Mouse (Mus musculus): ENCODE measurements at regions not wholly inside any gene's neighbourhood (a gene's known extent, or its start where the extent isn't known, plus 50 kb on each side); places are given as distances from the start of the nearest gene placed in this dataset.

GRCm38 (mm10) chr13:83159969-83160368, 343.9 kb upstream of the Mef2c start:
- no peak overlapping the region for H3K4me2 ChIP-seq (ENCODE audit: low read depth, low read length)

DNA sequence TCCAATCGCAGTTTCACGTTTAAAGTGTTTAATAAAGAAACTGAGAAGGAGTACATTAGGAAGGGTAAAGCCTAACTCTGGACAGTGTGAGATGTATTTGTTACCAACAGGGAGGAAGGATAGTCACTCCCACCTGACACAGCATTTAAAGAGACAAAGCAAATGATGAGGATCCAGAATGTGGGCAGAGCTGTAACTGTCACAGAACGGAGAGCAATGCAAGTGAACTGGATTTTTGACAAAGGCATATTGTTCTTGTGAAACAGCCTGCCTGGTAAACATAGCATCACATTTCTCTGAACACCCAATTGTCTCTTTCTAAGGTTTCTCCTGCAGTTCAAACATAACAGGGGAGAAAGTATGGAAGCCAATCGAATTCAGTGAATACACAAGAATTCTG, 341.1 kb upstream of the Mef2c start:
- Histone ChIP-seq H3K36me3 (ENCODE audit: control insufficient read depth, insufficient read depth, low read length) (no peaks in the 10 kb centered on the region), H3K4me3 (ENCODE audit: low read depth, low read length) (no peak overlapping the region), H3K27ac (replicated peaks; ENCODE audit: low read depth, low read length) (no peak overlapping the region), H3K27me3 (replicated peaks; ENCODE audit: control insufficient read depth, insufficient read depth, low read length) (no peaks in the 10 kb centered on the region), H3K4me2 (ENCODE audit: low read depth, low read length) (no peak overlapping the region), H3K4me1 (ENCODE audit: control insufficient read depth, insufficient read depth, low read length) (no peaks in the 10 kb centered on the region), H3K9me3 (ENCODE audit: control insufficient read depth, low read length) (no peaks in the 10 kb centered on the region), H3K9ac (ENCODE audit: low read depth, low read length) (no peak overlapping the region)
- DNase-seq (ENCODE audit: low spot score) (no peak), ATAC-seq (ENCODE audit: low read depth) (no peak)
- 80% methylated on average over 4 of the region's 4 CpGs for WGBS

More at GRCm38 (mm10) chr13:83159969-83160368, 343.9 kb upstream of the Mef2c start:
- DNase-seq (ENCODE audit: low spot score) (no peak), ATAC-seq (ENCODE audit: low read depth) (no peak)
- no peaks in the 10 kb centered on the region for H3K9me3 ChIP-seq (ENCODE audit: control insufficient read depth, low read length)
- H3K27ac ChIP-seq (replicated peaks; ENCODE audit: low read depth, low read length) = no peak overlapping the region
- no peaks in the 10 kb centered on the region for H3K4me1 ChIP-seq (ENCODE audit: control insufficient read depth, insufficient read depth, low read length)
- H3K27me3 ChIP-seq (replicated peaks; ENCODE audit: control insufficient read depth, insufficient read depth, low read length) = no peaks in the 10 kb centered on the region
- no peaks in the 10 kb centered on the region for H3K36me3 ChIP-seq (ENCODE audit: control insufficient read depth, insufficient read depth, low read length)
- 63% methylated on average over 2 of the region's 2 CpGs for WGBS
- H3K4me3 ChIP-seq (ENCODE audit: low read depth, low read length) = no peak overlapping the region
- H3K9ac ChIP-seq (ENCODE audit: low read depth, low read length) = no peak overlapping the region

- peak; percentile 92 for DNase-seq (ENCODE audit: low spot score)
Observed at GRCm38 (mm10) chr13:83175086-83175485, 328.7 kb upstream of the Mef2c start.

DNA sequence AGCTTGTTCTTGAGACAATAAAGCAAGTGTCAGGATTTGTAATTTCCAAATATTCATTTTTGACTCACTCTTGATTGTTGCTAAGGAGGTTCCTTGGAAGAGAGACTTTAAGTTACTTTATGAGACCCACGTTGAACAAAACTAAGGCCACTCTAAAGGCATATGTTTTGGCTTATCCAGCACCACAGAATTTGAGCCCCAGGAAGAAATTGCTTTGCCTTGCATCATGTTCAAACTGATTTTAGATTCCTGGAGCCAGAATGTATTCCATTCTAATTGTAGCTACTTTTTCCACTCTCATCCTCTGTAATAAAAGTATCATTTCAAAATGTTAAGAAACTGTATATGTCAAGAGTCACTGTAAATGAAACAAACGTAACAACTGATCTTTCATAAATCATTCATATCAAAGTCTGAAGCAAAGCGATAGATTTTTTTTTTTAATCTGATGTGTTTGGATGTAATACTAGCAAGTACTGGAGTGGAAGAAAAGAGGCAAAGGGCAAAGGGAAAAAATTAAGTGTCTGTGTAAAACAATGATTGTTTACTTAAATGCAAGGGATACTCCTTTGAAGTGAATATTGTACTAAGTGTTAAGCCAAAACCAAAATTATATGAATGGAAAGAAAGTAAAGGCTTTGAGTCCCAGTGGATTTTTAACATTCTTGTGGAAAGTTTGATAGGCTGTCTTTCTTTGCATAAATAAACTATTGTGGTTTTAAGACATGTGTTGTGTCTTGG, 301.7 kb upstream of the Mef2c start:
- H3K9ac ChIP-seq (ENCODE audit: low read depth, low read length) = no peak overlapping the region
- H3K36me3 ChIP-seq (ENCODE audit: control insufficient read depth, insufficient read depth, low read length) = no peaks in the 10 kb centered on the region
- no peaks in the 10 kb centered on the region for H3K9me3 ChIP-seq (ENCODE audit: control insufficient read depth, low read length)
- peak overlapping the region; percentile 39; the same call in 1 of the 2 replicates for H3K27ac ChIP-seq (replicated peaks; ENCODE audit: low read depth, low read length)
- H3K27me3 ChIP-seq (replicated peaks; ENCODE audit: control insufficient read depth, insufficient read depth, low read length) = no peaks in the 10 kb centered on the region
- H3K4me1 ChIP-seq (ENCODE audit: control insufficient read depth, insufficient read depth, low read length) = no peaks in the 10 kb centered on the region
- WGBS = 49% methylated on average over 3 of the region's 3 CpGs
- H3K4me2 ChIP-seq (ENCODE audit: low read depth, low read length) = no peak overlapping the region
- no peak overlapping the region for H3K4me3 ChIP-seq (ENCODE audit: low read depth, low read length)
- ATAC-seq (ENCODE audit: low read depth) (no peak), DNase-seq (ENCODE audit: low spot score) (peak; percentile 55)

More at GRCm38 (mm10) chr13:83175086-83175485, 328.7 kb upstream of the Mef2c start:
- Histone ChIP-seq H3K4me1 (ENCODE audit: control insufficient read depth, insufficient read depth, low read length) (no peaks in the 10 kb centered on the region), H3K27ac (replicated peaks; ENCODE audit: low read depth, low read length) (no peak overlapping the region), H3K4me3 (ENCODE audit: low read depth, low read length) (no peak overlapping the region), H3K4me2 (ENCODE audit: low read depth, low read length) (no peak overlapping the region), H3K36me3 (ENCODE audit: control insufficient read depth, insufficient read depth, low read length) (no peaks in the 10 kb centered on the region), H3K27me3 (replicated peaks; ENCODE audit: control insufficient read depth, insufficient read depth, low read length) (no peaks in the 10 kb centered on the region), H3K9ac (ENCODE audit: low read depth, low read length) (no peak overlapping the region), H3K9me3 (ENCODE audit: control insufficient read depth, low read length) (no peaks in the 10 kb centered on the region)
- ATAC-seq (ENCODE audit: low read depth) = peak; percentile 75
- 33% methylated on average over 2 of the region's 2 CpGs for WGBS

- H3K4me3 ChIP-seq (ENCODE audit: low read depth, low read length) = no peak overlapping the region
- 85% methylated on average over 1 of the region's 1 CpGs for WGBS
Observed at GRCm38 (mm10) chr13:83206622-83207021, 297.2 kb upstream of the Mef2c start.

DNA sequence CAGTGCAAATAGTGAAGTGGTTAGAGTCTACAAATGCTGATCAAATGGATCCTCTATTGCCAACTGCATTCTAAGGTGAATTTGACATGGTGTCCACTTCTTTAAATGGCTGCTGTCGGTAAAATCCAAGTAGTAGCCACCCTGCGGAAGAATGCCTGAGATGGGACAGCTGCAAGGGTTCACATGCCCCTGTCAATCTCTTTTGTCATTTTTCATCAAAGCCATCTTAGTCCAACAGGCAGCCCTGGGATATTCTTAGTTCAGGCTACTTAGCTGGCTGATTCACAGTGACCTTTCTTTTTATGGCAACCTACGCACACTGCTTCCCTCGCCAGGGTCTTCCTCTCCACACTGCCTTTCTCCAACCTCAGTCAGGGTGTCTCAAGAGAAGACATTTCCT, 296.3 kb upstream of the Mef2c start:
- H3K4me2 ChIP-seq (ENCODE audit: low read depth, low read length) = no peak overlapping the region
- no peaks in the 10 kb centered on the region for H3K9me3 ChIP-seq (ENCODE audit: control insufficient read depth, low read length)
- H3K36me3 ChIP-seq (ENCODE audit: control insufficient read depth, insufficient read depth, low read length) = no peaks in the 10 kb centered on the region
- no peaks in the 10 kb centered on the region for H3K4me1 ChIP-seq (ENCODE audit: control insufficient read depth, insufficient read depth, low read length)
- DNase-seq (ENCODE audit: low spot score) = peak; percentile 37
- H3K9ac ChIP-seq (ENCODE audit: low read depth, low read length) = no peak overlapping the region
- no peak overlapping the region for H3K4me3 ChIP-seq (ENCODE audit: low read depth, low read length)
- H3K27ac ChIP-seq (replicated peaks; ENCODE audit: low read depth, low read length) = no peak overlapping the region
- peak; percentile 41; the same call in 1 of the 2 replicates for ATAC-seq (ENCODE audit: low read depth)
- WGBS = 74% methylated on average over 4 of the region's 4 CpGs
- H3K27me3 ChIP-seq (replicated peaks; ENCODE audit: control insufficient read depth, insufficient read depth, low read length) = no peaks in the 10 kb centered on the region

More at GRCm38 (mm10) chr13:83206622-83207021, 297.2 kb upstream of the Mef2c start:
- H3K4me2 ChIP-seq (ENCODE audit: low read depth, low read length) = no peak overlapping the region
- H3K36me3 ChIP-seq (ENCODE audit: control insufficient read depth, insufficient read depth, low read length) = no peaks in the 10 kb centered on the region
- no peak for ATAC-seq (ENCODE audit: low read depth)
- H3K4me1 ChIP-seq (ENCODE audit: control insufficient read depth, insufficient read depth, low read length) = no peaks in the 10 kb centered on the region
- no peak for DNase-seq (ENCODE audit: low spot score)
- H3K27ac ChIP-seq (replicated peaks; ENCODE audit: low read depth, low read length) = no peak overlapping the region
- H3K27me3 ChIP-seq (replicated peaks; ENCODE audit: control insufficient read depth, insufficient read depth, low read length) = no peaks in the 10 kb centered on the region
- H3K9me3 ChIP-seq (ENCODE audit: control insufficient read depth, low read length) = no peaks in the 10 kb centered on the region
- H3K9ac ChIP-seq (ENCODE audit: low read depth, low read length) = no peak overlapping the region

DNA sequence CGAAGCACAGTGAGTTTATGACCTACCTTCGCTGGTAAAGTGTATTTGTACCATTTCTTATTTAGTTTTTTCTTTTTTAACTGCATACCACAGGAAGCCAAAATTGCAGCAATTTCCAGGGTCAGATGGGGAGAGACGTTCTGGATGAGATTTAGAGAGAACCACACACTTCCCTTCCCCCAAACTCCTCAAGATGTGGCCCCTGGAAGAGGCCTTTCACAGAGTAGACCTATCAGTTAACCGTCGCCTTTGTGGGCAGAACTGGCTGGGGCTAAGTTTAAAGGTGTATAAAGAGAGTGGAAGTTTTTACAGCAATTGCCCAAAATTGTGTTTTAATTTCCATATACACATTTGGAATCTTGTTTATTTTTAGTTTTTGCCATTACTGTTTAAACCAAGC, 295.7 kb upstream of the Mef2c start:
- no peaks in the 10 kb centered on the region for H3K4me1 ChIP-seq (ENCODE audit: control insufficient read depth, insufficient read depth, low read length)
- no peaks in the 10 kb centered on the region for H3K9me3 ChIP-seq (ENCODE audit: control insufficient read depth, low read length)
- no peak overlapping the region for H3K27ac ChIP-seq (replicated peaks; ENCODE audit: low read depth, low read length)
- H3K27me3 ChIP-seq (replicated peaks; ENCODE audit: control insufficient read depth, insufficient read depth, low read length) = no peaks in the 10 kb centered on the region
- ATAC-seq (ENCODE audit: low read depth) = no peak
- H3K4me2 ChIP-seq (ENCODE audit: low read depth, low read length) = no peak overlapping the region
- no peak overlapping the region for H3K9ac ChIP-seq (ENCODE audit: low read depth, low read length)
- H3K4me3 ChIP-seq (ENCODE audit: low read depth, low read length) = no peak overlapping the region
- no peak for DNase-seq (ENCODE audit: low spot score)
- no peaks in the 10 kb centered on the region for H3K36me3 ChIP-seq (ENCODE audit: control insufficient read depth, insufficient read depth, low read length)
- WGBS = 64% methylated on average over 5 of the region's 5 CpGs

DNA sequence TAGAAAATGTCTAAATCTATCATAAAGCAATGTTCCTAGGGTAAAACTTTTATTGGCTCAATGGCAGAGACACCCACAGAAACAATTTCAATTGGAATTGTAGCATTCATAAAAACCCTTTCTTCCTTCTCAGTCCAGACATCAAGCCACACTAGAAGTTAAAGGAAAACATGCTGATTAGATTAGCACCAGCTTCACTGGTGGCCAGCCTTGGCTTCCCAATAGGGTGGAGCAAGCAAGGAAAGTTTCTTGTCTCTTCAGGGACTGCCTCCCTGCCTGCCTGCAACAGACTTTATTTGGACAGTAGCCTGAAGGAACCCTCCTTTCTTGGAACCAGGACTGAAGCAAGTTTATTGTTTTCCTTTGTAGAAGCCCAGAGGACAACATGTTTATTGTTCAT, 289.0 kb upstream of the Mef2c start:
- no peak overlapping the region for H3K4me2 ChIP-seq (ENCODE audit: low read depth, low read length)
- no peaks in the 10 kb centered on the region for H3K4me1 ChIP-seq (ENCODE audit: control insufficient read depth, insufficient read depth, low read length)
- ATAC-seq (ENCODE audit: low read depth) (no peak), DNase-seq (ENCODE audit: low spot score) (peak; percentile 23)
- H3K27me3 ChIP-seq (replicated peaks; ENCODE audit: control insufficient read depth, insufficient read depth, low read length) = no peaks in the 10 kb centered on the region
- H3K36me3 ChIP-seq (ENCODE audit: control insufficient read depth, insufficient read depth, low read length) = no peaks in the 10 kb centered on the region
- no peak overlapping the region for H3K27ac ChIP-seq (replicated peaks; ENCODE audit: low read depth, low read length)
- no peak overlapping the region for H3K9ac ChIP-seq (ENCODE audit: low read depth, low read length)
- no peak overlapping the region for H3K4me3 ChIP-seq (ENCODE audit: low read depth, low read length)
- H3K9me3 ChIP-seq (ENCODE audit: control insufficient read depth, low read length) = no peaks in the 10 kb centered on the region

GRCm38 (mm10) chr13:83216454-83216853, 287.4 kb upstream of the Mef2c start:
- H3K4me2 ChIP-seq (ENCODE audit: low read depth, low read length) = no peak overlapping the region
- DNase-seq (ENCODE audit: low spot score) = no peak
- 97% methylated on average over 3 of the region's 3 CpGs for WGBS

More at GRCm38 (mm10) chr13:83216454-83216853, 287.4 kb upstream of the Mef2c start:
- Histone ChIP-seq H3K9ac (ENCODE audit: low read depth, low read length) (no peak overlapping the region), H3K36me3 (ENCODE audit: control insufficient read depth, insufficient read depth, low read length) (no peaks in the 10 kb centered on the region), H3K4me1 (ENCODE audit: control insufficient read depth, insufficient read depth, low read length) (no peaks in the 10 kb centered on the region), H3K27me3 (replicated peaks; ENCODE audit: control insufficient read depth, insufficient read depth, low read length) (no peaks in the 10 kb centered on the region), H3K4me3 (ENCODE audit: low read depth, low read length) (no peak overlapping the region), H3K9me3 (ENCODE audit: control insufficient read depth, low read length) (no peaks in the 10 kb centered on the region), H3K27ac (replicated peaks; ENCODE audit: low read depth, low read length) (no peak overlapping the region)
- no peak for ATAC-seq (ENCODE audit: low read depth)

Measured in embryonic facial prominence, embryonic 14.5 days (tissue).